Mouse (Mus musculus): ENCODE measurements around the gene Sorcs1. TPM values are rescaled to one million over a fixed set of nuclear protein-coding genes. Genes with fewer than 3 reads are reported as not detected.

The Sorcs1 gene
- polyA plus RNA-seq (2012; rRNA removed): 11.4 and 12.1 TPM in 2 replicates

GRCm38 (mm10) chr19:50677903-50678896 lies at the start of gene Sorcs1:
TSS of gene Sorcs1 (minus strand) at chr19:50678646.
- peak; percentile 8 to 62 for DNase-seq (ENCODE audit: extremely low spot score in 1 of 2, low spot score in 1 of 2)

GRCm38 (mm10) chr19:50683277-50683676 lies 4.8 kb upstream of the Sorcs1 start:
- DNase-seq (ENCODE audit: extremely low spot score in 1 of 2, low spot score in 1 of 2): no peak

- DNase-seq (ENCODE audit: extremely low spot score in 1 of 2, low spot score in 1 of 2): no peak
Observed at GRCm38 (mm10) chr19:50678946-50679345, 500 bp upstream of the Sorcs1 start.

GRCm38 (mm10) chr19:50676578-50677524 lies 1.6 kb downstream of the Sorcs1 start:
- peak in 1 of 2 experiments; percentile 34 for DNase-seq (ENCODE audit: extremely low spot score in 1 of 2, low spot score in 1 of 2)

- DNase-seq (ENCODE audit: extremely low spot score in 1 of 2, low spot score in 1 of 2): peak; percentile 73 to 76
Observed at GRCm38 (mm10) chr19:50674921-50675320, 3.5 kb downstream of the Sorcs1 start.

GRCm38 (mm10) chr19:50667516-50667915 lies 10.9 kb downstream of the Sorcs1 start:
- no peak for DNase-seq (ENCODE audit: extremely low spot score in 1 of 2, low spot score in 1 of 2)

GRCm38 (mm10) chr19:50664311-50664710 lies 14.1 kb downstream of the Sorcs1 start:
- DNase-seq (ENCODE audit: extremely low spot score in 1 of 2, low spot score in 1 of 2): no peak

GRCm38 (mm10) chr19:50659144-50659543 lies 19.3 kb downstream of the Sorcs1 start:
- no peak for DNase-seq (ENCODE audit: extremely low spot score in 1 of 2, low spot score in 1 of 2)

- no peak for DNase-seq (ENCODE audit: extremely low spot score in 1 of 2, low spot score in 1 of 2)
Observed at GRCm38 (mm10) chr19:50652750-50653149, 25.7 kb downstream of the Sorcs1 start.

- DNase-seq (ENCODE audit: extremely low spot score in 1 of 2, low spot score in 1 of 2): no peak
Observed at GRCm38 (mm10) chr19:50643836-50644235, 34.6 kb downstream of the Sorcs1 start.

GRCm38 (mm10) chr19:50642121-50642520 lies 36.3 kb downstream of the Sorcs1 start:
- DNase-seq (ENCODE audit: extremely low spot score in 1 of 2, low spot score in 1 of 2): no peak

GRCm38 (mm10) chr19:50640251-50641032 lies 38.0 kb downstream of the Sorcs1 start:
- no peak for DNase-seq (ENCODE audit: extremely low spot score in 1 of 2, low spot score in 1 of 2)

GRCm38 (mm10) chr19:50638176-50638575 lies 40.3 kb downstream of the Sorcs1 start:
- no peak for DNase-seq (ENCODE audit: extremely low spot score in 1 of 2, low spot score in 1 of 2)

- DNase-seq (ENCODE audit: extremely low spot score in 1 of 2, low spot score in 1 of 2): no peak
Observed at GRCm38 (mm10) chr19:50614013-50614412, 64.4 kb downstream of the Sorcs1 start.

GRCm38 (mm10) chr19:50611619-50612018 lies 66.8 kb downstream of the Sorcs1 start:
- no peak for DNase-seq (ENCODE audit: extremely low spot score in 1 of 2, low spot score in 1 of 2)

- no peak for DNase-seq (ENCODE audit: extremely low spot score in 1 of 2, low spot score in 1 of 2)
Observed at GRCm38 (mm10) chr19:50603882-50604281, 74.6 kb downstream of the Sorcs1 start.

GRCm38 (mm10) chr19:50603380-50603779 lies 75.1 kb downstream of the Sorcs1 start:
- no peak for DNase-seq (ENCODE audit: extremely low spot score in 1 of 2, low spot score in 1 of 2)

- no peak for DNase-seq (ENCODE audit: extremely low spot score in 1 of 2, low spot score in 1 of 2)
Observed at GRCm38 (mm10) chr19:50597300-50597699, 81.1 kb downstream of the Sorcs1 start.

- no peak for DNase-seq (ENCODE audit: extremely low spot score in 1 of 2, low spot score in 1 of 2)
Observed at GRCm38 (mm10) chr19:50586182-50586581, 92.3 kb downstream of the Sorcs1 start.

- no peak for DNase-seq (ENCODE audit: extremely low spot score in 1 of 2, low spot score in 1 of 2)
Observed at GRCm38 (mm10) chr19:50582952-50583351, 95.5 kb downstream of the Sorcs1 start.
